Mouse (Mus musculus): ENCODE results near the gene Zdhhc9.

Zdhhc9 gene

DNA sequence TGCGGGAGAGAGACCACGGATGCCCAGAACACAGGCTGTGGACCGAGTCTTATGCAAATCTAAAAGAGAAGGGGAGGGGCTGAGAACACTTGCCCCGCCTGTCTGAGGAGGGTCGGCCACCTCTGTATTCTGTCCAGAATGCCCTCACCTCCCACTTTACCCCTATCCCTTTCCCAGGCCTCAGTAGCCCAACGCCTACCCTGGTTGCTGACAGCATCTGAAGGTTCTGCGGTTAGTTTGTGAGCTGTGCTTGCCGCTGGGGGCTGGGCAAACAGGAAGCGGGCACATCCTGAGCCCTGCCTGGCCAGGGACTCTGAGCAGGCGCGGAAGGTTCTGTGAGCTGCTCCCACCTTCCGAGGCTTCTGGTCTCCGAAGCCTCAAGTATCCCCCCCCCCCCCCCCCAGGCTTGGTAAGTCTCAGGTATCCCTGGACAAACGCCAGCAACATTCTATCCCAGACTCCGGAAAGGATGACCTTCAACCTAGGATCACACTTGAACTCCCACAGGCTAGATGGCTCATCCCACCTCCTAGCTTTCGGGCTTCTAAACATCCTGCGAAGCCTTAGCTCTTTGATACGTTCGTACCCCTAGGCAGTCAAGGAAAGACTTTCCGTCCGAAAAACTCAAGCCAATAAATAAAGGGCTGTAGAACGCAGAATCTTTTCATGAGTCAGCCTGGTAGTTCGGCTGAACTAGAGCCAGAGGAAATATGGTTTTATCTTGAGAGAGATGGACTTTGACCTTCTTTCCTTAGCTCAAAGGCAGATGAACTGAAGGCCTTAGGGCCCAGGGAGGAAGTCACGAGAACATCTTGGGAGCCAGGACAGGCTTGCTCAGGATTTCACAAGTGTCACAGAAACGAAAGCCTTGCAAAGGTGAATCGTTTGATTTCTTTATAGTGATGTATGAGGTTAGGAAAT is 65.0 kb downstream of the Zdhhc9 start:
- ChIA-PET CTCF (interaction anchor here in 2 of 4 experiments (0.6 to 1.3 kb wide), 3 partner anchors 9 to 230 kb away, joined by 3 to 9 read pairs (median 6); no protein-coding TSS in a partner anchor), POLR2A (interaction anchor here in 2 of 4 experiments (0.7 to 1.9 kb wide), 8 partner anchors 8 to 319 kb away, joined by 3 to 8 read pairs (median 3); partner anchors contain the start of genes Elf4 (in 1 of the 2) and Zdhhc9 (in 1 of the 2))

DNA sequence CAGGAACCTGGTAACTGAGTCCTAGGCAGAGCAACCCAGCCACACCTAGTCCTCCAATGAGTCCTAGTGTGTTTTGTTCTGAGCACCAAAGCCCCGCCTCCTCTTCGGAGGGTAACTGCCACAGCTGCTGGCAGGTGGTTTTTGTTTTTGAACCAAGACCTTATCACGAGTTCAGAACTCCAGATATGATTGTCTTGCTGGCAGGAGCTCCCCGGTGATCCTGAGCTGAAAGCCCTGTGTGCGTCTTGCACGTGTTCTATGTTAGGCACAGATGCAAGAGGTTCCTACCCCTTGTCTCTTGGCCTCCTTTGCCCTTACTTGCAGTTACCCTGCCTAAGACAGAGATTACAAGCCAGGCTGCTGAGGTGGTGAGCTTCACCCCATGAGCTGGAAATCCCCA is 67.2 kb downstream of the Zdhhc9 start:
- CTCF ChIA-PET: no interaction called here
- POLR2A ChIA-PET: interaction anchor here in 2 of 4 experiments (0.6 to 2.4 kb wide), 7 partner anchors 10 to 115 kb away, joined by 3 to 11 read pairs (median 6); partner anchors contain the start of genes Utp14a (in 1 of the 2) and Zdhhc9 (in 1 of the 2)

DNA sequence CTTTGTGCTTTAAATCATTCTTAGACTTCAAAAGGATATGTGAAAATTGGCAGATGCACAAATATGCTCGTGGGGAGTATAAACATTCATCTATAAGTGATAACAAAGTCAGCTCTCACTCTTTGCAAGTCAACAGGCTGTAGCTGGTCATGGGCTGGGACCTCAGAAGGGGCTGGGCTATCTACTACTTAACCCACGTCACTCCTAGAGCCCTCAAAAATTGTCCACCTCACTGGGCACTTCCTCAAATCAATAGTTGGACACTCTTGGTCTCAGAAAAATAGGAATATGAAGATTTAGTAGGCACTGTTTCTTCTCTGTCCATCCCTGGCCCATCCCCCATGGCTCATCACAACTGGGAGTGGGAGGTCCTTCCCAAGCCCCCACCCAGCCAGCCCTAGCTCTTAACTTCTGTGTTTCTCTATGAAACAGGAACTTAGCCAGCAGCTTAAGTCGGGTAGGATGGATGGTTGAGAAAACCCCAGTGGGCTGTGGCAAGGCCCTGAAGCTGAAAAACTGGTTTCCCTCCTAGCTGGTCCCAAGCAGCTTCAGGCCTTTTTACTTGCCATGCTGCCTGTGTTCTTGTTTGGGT is 68.3 kb downstream of the Zdhhc9 start:
- POLR2A ChIA-PET: interaction anchor here in 2 of 4 experiments (0.7 to 2.4 kb wide), 6 partner anchors 12 to 83 kb away, joined by 3 to 11 read pairs (median 4); partner anchors contain the start of gene Zdhhc9 (in 1 of the 2)

DNA sequence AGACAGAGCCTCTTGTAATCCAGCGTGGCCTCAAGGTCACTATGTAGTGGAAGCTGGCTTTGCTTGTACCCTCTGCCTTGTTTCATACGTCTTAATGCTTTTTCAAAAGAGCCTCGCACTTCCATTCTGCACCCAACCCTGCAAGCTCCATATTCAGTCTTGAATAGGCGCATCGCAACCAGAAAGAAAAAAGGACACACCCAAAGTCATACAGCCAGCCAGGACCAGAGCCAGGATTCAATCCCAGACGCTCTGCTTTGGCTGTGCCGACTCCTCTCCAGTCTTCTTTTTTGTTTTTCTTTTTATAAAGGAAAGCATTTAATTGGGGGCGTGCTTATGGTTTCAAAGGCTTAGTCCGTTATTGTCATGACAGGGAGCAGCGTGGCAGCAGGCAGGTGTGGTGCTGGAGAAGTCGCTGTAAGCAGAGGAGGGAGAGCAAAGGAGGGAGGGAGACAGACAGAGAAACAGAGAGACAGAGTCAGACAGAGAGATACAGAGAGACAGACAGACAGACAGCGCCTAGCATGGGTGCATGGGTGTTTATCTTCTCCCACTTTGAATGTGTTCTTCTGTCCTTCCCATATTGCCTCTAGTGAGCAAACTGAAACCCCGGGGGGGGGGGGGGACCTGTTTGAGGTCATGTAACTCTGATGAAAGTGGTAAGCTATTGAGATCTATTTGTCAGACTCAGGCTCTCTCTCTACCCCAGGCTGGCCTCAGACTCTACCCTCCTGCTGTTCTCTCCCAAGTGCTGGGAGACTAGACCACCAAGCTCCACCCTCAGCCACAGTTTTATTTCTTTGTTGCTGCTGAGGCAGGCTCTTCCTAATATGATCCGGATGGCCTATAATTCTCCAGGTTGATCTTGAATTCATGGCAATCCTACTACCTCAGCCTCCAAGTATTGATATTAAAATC is 69.1 kb downstream of the Zdhhc9 start:
- ChIA-PET POLR2A (interaction anchor here (0.7 to 2.5 kb wide), 15 partner anchors 8 to 117 kb away, joined by 3 to 9 read pairs (median 4); partner anchors contain the start of genes Zdhhc9 (in 2 of the 4) and Utp14a (in 1 of the 4)), CTCF (interaction anchor here in 1 of 4 experiments (1.3 kb wide), 1 partner anchor 15 kb away, joined by 5 read pairs; no protein-coding TSS in a partner anchor)

More for the DNA sequence above, 68.3 kb downstream of the Zdhhc9 start:
- CTCF ChIA-PET: interaction anchor here in 1 of 4 experiments (0.6 kb wide), 1 partner anchor 16 kb away, joined by 5 read pairs; no protein-coding TSS in a partner anchor

DNA sequence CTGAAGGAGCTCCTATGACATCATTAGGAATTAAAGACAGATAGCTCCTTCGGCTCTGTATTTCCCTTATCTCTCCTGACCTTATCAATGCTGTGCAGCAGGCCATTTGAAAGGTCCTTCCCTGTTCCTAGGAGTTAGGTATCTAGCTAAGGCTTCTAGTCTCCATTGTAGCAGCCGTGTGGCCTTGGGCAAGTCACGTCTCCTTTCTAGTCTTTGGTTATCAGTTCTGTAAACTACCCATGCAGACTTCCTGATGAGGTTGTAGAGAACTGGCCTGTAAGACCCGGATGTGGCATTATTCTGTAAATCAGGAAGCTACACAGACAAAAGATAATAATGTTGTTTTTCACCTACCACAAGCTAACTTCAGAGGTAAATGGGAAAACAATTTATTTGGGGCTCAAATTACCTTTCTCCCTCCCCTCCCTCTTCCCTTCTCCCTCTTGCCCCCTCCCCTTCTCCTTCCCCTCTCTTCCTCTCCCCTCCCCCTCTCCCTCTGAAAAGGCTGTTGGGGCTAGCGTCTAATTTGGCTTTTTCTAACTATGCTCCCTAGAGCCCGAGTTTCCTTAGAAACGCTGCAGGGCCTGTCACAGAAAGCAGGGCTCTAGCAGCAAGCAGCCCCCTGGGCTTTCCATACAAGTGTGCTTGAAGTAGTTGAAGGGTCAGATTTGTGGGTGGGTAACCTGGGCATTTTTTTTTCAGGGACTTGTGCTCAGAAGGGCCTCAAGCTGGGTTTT is 70.0 kb downstream of the Zdhhc9 start:
- ChIA-PET CTCF (interaction anchor here in 2 of 4 experiments (0.8 to 1.4 kb wide), 4 partner anchors 14 to 271 kb away, joined by 3 to 5 read pairs (median 4); no protein-coding TSS in a partner anchor), POLR2A (interaction anchor here (0.6 to 2.5 kb wide), 17 partner anchors 9 to 118 kb away, joined by 3 to 9 read pairs (median 4); partner anchors contain the start of genes Utp14a (in 2 of the 4), Zdhhc9 (in 2 of the 4) and Xpnpep2 (in 1 of the 4))

DNA sequence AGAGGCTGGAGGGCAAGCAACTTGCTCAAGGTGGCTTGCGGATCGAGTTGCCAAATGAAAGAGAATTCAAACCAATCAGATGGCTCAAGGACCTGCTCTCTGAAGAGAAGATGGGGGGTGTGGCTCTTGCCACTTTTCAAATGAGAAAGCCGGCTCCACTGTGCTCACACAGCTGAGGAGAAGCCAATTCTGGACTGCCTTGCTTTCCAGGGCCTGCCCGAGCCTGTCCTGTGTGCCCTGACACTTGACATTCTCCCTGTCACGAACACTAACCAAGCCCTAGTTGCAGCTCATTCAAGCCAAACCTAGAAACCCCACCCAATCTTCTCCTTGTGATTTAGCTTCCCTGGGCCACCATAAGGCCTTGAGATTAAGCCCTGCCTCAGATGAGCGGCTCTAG is 70.7 kb downstream of the Zdhhc9 start:
- ChIA-PET CTCF (interaction anchor here in 3 of 4 experiments (0.7 to 1.4 kb wide), 6 partner anchors 13 to 272 kb away, joined by 3 to 5 read pairs (median 4); no protein-coding TSS in a partner anchor), POLR2A (interaction anchor here (0.5 to 2.5 kb wide), 14 partner anchors 10 to 233 kb away, joined by 3 to 9 read pairs (median 4); partner anchors contain the start of genes Utp14a (in 2 of the 4) and Xpnpep2 (in 1 of the 4))

DNA sequence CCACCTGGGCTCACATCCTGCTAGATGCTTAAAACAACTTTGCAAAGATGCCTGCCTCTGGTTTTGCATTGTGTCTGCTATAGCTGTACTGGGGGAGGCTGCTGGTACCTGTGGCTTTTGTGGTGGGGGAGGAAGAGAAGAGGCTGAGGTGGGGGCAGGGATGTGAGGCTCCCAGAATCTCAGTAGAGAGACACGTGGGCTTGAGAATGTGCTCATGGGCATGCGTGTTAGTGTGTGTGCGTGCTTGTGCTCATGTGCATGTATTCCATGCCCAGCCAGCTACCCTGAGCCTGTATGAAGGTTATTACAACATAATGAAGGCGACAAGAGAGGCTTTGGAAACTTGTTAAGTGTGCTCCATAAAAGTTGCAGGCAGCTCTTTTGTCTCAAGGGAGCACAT is 71.7 kb downstream of the Zdhhc9 start:
- POLR2A ChIA-PET: interaction anchor here in 2 of 4 experiments (0.5 to 2.5 kb wide), 4 partner anchors 15 to 129 kb away, joined by 3 to 8 read pairs (median 4); partner anchors contain the start of gene Utp14a (in 1 of the 2)
- CTCF ChIA-PET: interaction anchor here in 1 of 4 experiments (1.0 kb wide), 1 partner anchor 12 kb away, joined by 3 read pairs; no protein-coding TSS in a partner anchor

DNA sequence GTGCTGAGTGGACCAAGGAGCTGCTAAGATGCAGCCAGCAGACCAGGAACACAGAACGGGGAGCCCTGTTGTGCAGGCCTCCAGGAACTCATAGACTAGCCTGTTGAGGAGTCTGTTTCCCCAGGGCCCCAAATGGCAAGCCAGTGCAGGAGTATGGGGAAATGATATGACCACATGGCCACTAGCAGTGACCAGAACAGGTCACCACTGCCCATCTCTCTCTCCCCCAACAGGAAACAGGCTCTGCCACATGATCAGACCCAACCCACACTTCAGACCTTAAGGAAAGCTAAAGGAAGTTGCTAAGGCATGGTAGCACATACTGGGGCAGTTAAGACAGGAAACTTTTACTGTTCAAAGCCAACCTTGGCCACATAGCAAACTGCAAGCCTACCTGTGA is 79.5 kb downstream of the Zdhhc9 start:
- CTCF ChIA-PET: no interaction called here
- POLR2A ChIA-PET: interaction anchor here in 1 of 4 experiments (0.5 kb wide), 1 partner anchor 175 kb away, joined by 6 read pairs; no protein-coding TSS in a partner anchor

DNA sequence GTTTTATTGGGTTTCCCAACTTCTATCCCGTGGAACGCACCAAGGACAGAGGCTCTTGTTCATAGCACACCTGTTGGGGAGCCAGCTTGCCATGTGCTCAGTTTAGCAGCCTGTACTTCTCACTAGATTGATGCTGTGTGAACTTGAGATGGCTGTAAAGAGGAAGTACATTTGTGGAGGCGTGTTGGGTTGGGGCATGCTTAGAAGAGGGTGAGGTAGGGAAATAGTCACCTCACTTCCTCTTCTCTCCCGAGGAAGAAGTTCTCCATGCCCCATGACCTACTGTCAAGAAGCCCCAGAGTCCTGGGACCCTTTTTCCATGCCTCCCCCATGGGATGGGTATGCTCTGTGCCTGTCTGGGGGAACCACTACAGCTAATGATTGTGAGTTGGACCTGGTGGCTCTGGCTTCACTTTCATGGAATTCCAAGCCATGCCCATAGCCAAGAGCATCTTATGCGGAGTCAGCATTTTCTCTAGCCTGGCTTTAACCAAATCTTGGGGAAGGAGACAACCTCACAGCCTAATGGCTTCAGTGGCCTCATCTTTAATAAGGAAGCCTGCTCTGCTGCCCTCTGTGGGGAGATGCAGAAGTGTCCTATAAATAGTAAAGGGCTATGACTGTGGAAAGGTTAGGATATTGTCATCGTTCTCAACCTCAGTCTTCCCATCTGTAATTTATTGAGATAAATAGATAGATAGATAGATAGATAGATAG is 81.0 kb downstream of the Zdhhc9 start:
- CTCF ChIA-PET: interaction anchor here in 1 of 4 experiments (1.0 to 1.8 kb wide), 3 partner anchors 31 to 108 kb away, joined by 3 to 5 read pairs (median 4); no protein-coding TSS in a partner anchor
- POLR2A ChIA-PET: interaction anchor here in 2 of 4 experiments (1.0 to 1.5 kb wide), 2 partner anchors 11 to 129 kb away, joined by 4 to 6 read pairs; partner anchors contain the start of gene Utp14a (in 1 of the 2)

DNA sequence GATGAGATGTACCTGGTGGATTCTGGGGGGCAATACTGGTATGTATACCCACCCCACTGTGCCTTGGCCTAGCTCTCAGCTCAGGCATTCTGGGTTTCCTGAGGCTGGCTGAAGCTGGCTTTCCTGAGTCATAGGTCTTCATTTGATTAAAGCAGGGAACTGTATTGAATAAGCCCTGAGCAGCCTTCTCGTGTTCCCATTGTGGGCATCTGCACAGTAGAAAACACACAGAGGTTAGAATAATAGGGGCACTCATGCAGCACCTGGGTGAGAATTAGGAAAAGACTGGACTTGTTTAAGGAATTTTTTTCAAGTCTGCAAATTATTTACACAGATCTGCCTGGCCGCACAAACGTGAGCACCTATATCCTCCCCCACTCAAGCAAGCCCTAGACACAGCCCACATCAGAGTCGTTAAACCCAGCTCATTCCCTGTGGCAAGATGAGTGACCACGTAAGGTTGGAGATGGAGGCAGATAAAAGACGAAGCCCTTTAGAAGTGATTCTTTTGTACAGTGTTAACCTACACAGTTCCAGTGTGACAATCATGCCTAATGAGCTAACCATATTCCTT is 81.7 kb downstream of the Zdhhc9 start:
- ChIA-PET POLR2A (interaction anchor here in 2 of 4 experiments (1.0 to 1.5 kb wide), 2 partner anchors 12 to 130 kb away, joined by 4 to 6 read pairs; partner anchors contain the start of gene Utp14a (in 1 of the 2)), CTCF (interaction anchor here in 2 of 4 experiments (1.0 to 1.8 kb wide), 5 partner anchors 30 to 107 kb away, joined by 3 to 5 read pairs (median 3); no protein-coding TSS in a partner anchor)

DNA sequence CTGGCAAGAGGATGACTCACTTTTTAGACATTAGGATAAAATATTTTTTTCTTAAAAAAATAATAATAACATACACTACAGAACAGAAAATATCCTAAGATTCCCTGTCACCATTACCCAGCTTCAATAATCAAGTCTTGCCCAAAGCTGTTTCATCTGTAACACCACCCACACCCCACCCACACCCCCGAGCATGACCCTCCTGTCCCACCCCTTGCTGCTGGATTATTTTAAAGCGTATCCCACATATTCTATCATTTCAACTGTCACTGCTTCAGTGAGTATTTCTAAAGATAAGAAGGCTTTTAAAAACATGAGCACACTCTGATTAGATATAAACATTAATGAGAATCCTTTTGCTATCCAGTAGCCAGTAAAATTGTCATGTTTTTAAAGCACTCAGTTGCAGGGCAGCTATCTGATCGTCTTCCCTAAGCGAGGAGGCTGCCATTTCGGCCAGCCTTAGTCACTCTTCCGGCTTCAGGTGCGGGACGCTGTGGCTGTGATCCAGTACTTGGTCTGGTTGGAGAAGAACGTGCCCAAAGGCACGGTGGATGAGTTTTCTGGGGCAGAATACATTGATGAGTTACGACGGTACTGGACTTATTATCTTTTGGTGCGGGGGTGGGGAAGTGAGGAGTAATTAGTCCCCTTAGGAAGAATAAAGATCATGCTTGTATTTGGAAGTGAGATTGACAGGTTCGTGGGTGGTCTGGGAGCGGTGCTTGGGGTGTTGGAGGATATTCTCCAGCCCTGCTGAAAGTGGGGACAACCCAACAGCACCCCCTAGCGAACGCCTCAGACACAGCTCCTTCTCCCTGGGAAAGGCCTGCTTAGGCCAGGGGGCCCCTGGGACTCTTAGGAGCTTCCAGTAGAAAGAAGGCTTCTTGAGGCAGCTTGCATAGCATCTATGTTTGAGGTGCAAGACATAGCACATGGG is 84.3 kb downstream of the Zdhhc9 start:
- CTCF ChIA-PET: interaction anchor here (0.5 to 2.4 kb wide), 21 partner anchors 8 to 286 kb away, joined by 3 to 16 read pairs (median 4); partner anchors contain the start of genes Xpnpep2 (in 1 of the 4) and Zdhhc9 (in 1 of the 4)
- POLR2A ChIA-PET: interaction anchor here in 2 of 4 experiments (0.7 to 1.2 kb wide), 2 partner anchors 84 to 267 kb away, joined by 3 to 5 read pairs; partner anchors contain the start of gene Zdhhc9 (in 1 of the 2)
